Mouse (Mus musculus) naive thymus-derived CD4-positive, alpha-beta T cell, adult 2 months (primary cell): ENCODE measurements around the gene Aff2.

Experiments
- DNase-seq: peaks from one replicate; pipeline ENCODE4 v3.0.0-alpha.2; 2011; ENCODE audit warnings: low read depth

Aff2 gene

GRCm38 (mm10) chrX:69744962-69745597, 385.0 kb downstream of the Aff2 start:
- DNase-seq = no peak

- no peak for DNase-seq
Observed at GRCm38 (mm10) chrX:69801890-69802439, 441.9 kb downstream of the Aff2 start.

- DNase-seq = no peak
Observed at GRCm38 (mm10) chrX:69802481-69802880, 442.4 kb downstream of the Aff2 start.

GRCm38 (mm10) chrX:69811798-69812197, 451.7 kb downstream of the Aff2 start:
- no peak for DNase-seq

GRCm38 (mm10) chrX:69815054-69815453, 455.0 kb downstream of the Aff2 start:
- DNase-seq = no peak

- DNase-seq = no peak
Observed at GRCm38 (mm10) chrX:69817679-69818078, 457.6 kb downstream of the Aff2 start.

- no peak for DNase-seq
Observed at GRCm38 (mm10) chrX:69818188-69818587, 458.1 kb downstream of the Aff2 start.

- no peak for DNase-seq
Observed at GRCm38 (mm10) chrX:69867601-69868000, 507.5 kb downstream of the Aff2 start.

- no peak for DNase-seq
Observed at GRCm38 (mm10) chrX:69891713-69892112, 531.6 kb downstream of the Aff2 start.
